Mouse (Mus musculus) G1E-ER4 (cell line): Measurements from ENCODE around the gene Emp3. TPM values are rescaled to one million over a fixed set of nuclear protein-coding genes. Genes with fewer than 3 reads are reported as not detected.

ENCODE experiments used
- GATA1 ChIP-seq: IDR thresholded peaks from one replicate; pipeline ENCODE4 v1.8.0; 2012; ENCODE audit warnings: low read length, inconsistent platforms
- polyA plus RNA-seq: library from polyadenylated mRNA; stranded (reverse); fragments of >175 nt; gene quantifications from 2 replicates; pipeline ENCODE4 v1.2.3, GENCODE M21; 2012

Gene Emp3
- 1.4 and 2.5 TPM in 2 replicates for polyA plus RNA-seq

GRCm38 (mm10) chr7:45921242-45921621, at the start of gene Emp3:
Gene Emp3 (minus strand): TSS chr7:45921404.
- no peak for TF ChIP-seq GATA1

GRCm38 (mm10) chr7:45956611-45957010, 35.4 kb upstream of the Emp3 start:
- TF ChIP-seq GATA1 = no peak

DNA sequence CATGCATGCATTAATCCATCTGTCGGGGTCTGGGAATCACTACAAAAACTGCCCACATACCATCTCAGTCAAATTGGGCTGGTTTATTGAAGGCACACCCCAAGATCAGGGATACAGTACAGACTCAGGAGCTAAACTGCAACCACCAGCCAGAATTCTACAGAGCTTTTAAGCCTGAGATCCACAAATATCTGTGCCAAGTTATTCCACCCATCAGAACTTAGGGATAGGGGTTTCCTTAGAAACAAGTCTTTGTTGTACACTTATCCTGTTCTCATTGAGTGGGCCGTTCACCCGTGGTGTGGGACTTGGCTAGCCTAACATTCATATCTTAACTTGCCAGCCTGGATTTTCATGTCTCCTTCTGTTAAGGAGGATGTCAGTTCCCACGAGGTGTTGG, 27.9 kb upstream of the Emp3 start:
- no peak for TF ChIP-seq GATA1

DNA sequence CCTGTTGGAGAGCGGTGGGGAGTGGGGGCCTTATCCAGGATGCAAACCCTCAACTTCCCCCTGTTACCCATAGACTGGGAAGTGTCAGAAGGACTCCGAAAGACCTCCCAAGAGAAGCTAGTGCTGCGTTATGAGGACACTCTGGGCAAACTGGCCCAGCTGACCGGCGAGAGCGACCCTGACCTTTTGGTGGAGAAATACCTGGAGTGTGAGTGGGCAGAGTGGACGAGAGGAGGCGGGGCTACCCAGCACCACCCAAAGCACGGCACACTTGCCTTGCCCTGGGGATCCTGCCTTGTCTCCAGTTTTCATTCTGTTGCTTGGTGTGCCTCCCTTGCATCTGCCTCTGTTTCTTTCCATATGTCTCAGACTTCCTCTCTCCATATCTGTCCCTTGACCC, 20.8 kb upstream of the Emp3 start:
- no peak for TF ChIP-seq GATA1

DNA sequence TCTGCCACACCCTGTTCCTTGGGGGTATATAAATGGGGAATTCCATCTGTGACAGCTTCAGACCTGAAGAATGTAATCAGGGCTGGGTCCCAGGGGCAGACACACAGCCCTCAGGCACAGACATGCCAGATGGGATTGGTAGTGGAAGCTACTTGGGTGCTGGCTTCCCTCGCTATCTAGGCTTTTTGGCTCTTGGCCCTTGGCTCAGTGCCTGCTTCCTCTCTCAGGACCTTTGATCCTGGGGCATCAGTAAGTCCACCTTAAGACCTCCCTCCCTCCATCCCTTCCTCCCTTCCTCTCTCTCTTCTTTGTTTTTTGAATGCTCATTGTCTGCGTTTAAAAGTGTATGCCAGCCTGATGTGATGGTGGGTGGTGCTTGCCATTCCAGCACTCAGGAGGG, 18.6 kb upstream of the Emp3 start:
- TF ChIP-seq GATA1 = no peak

DNA sequence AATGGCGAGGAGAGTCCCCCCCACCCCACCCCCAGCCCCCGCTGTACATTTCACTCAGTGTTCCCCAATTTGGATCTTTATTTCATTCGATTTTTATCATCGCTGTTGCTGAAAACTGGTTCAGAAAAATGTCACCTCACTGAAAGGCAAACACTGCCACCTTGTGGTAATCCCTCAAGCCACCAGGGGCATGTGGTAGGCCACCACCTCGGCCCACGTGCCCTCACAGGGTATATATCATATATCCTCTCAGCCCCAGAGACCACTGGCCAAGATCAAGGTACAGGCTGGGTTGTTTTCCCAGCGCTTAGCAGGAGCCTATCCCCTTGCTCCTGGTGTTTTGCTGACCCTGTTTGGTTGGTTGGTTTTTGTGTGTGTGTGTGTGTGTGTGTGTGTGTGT, 13.9 kb upstream of the Emp3 start:
- TF ChIP-seq GATA1 = no peak

DNA sequence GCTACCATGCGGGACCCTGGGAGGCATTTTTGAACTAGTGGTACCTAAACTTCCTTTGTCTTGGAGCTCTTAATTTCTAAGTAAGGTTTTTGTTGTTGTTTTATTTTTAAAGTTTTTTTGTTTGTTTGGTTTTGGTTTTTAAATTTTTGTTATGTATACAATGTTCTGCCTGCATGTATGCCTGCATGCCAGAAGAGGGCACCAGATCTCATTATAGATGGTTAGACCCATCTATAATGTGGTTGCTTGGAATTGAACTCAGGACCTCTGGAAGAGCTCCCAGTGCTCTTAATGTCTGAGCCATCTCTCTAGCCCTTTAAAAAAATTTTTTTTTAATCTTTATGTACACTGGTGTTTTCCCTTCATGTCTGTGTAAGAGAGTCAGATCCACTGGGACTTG, 8.5 kb upstream of the Emp3 start:
- TF ChIP-seq GATA1 = no peak

GRCm38 (mm10) chr7:45928626-45929295, 7.6 kb upstream of the Emp3 start:
- no peak for TF ChIP-seq GATA1

DNA sequence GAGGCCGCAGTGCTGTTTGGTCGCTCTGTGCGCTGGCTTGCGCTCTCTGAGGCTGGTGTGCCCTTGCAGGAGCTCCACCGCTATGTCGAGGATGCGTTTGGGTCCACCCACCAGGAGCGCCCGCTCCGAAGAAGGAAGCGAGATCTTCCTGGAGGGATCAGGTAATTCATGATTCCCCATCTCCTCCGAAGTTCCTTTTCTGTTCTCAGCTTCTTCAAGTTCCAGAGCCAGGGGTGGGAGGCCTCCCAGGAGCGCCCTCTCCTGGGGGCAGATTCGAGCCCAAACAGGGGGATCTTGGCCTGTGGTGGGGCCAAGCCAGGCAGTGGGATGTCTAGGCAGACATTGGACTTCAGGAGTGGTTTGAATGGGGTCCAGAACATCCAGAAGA, 3.2 kb upstream of the Emp3 start:
- TF ChIP-seq GATA1 = no peak

- no peak for TF ChIP-seq GATA1
Observed at GRCm38 (mm10) chr7:45923762-45924428, 2.7 kb upstream of the Emp3 start, which contains the start of gene Ccdc114. Gene Ccdc114 (plus strand): TSS chr7:45924072.

DNA sequence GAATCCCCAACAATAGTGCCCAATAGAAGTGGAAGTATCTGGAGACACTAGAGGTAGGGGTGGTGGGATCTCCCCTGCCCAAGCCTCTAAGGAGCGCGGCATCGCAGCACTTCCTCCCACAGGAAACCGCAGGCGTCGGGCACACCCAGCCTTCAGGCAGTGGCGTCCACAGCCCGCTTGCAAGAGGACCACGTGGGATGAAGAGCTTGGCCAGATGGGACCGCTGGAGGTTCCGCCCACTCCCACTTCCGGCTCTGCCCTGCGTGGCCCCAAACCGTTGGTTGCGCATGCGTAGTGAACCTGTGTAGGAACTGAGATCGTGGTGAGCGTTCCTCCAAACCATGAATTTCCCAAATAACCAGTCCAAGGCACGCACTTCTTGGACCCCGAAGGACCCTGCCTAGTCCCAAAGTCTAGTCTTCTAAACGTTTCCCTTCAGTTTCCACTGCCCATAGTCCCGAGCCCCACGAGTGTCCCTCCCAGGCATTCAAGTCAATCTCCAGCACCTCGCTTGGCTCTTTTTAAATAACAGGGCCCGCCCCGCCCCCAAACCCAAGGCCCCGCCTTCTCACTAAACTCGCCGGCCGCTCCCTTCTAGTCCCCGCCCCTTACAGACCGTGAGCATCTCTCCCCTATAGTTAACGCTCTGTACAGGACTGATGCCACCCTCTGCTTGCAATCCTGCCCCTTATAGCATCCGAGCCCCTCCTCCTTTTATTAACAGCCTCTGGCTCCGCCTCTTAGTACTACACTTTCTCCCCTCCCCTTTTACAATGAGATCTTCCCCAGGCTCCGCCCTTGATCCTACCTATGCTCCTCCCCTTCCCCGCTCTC, 1.9 kb upstream of the Emp3 start:
- no peak for TF ChIP-seq GATA1

GRCm38 (mm10) chr7:45921950-45922600, 871 bp upstream of the Emp3 start:
- TF ChIP-seq GATA1 = no peak

GRCm38 (mm10) chr7:45920583-45921241, 492 bp downstream of the Emp3 start:
- TF ChIP-seq GATA1 = no peak

DNA sequence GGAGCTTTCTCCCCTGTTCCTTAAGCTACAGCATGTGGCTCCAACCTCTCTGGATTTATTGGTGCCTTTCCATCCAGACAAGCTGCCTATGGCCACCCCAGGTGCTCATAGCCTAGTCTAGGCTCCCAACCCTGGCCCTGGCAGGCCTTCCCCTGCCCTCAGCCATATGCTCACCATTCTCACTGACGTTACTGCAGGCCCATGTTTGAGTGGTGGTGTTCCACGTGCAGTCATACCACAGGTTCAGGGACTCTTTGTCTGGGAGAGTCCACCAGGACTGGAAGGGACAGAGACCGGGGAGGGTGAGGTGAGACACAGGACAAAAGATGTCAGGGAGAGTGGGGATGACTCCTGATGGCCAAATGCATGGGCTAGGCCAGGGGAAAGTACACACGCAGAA, 1.4 kb downstream of the Emp3 start:
- TF ChIP-seq GATA1 = no peak

GRCm38 (mm10) chr7:45919083-45919671, 2.0 kb downstream of the Emp3 start:
- no peak for TF ChIP-seq GATA1

- TF ChIP-seq GATA1 = no peak
Observed at GRCm38 (mm10) chr7:45917926-45918325, 3.3 kb downstream of the Emp3 start.
